Mouse (Mus musculus) Patski (cell line): ENCODE measurements around the gene Enpp5. TPM values are rescaled to one million over a fixed set of nuclear protein-coding genes. Genes with fewer than 3 reads are reported as not detected.

Source experiments
- ATAC-seq: fragments of 100-300 bp; one replicate; pipeline ENCODE4 v1.8.0; 2021
- CTCF ChIA-PET: fragments of 350-600 bp; sonication (Branson Sonifier 250); formaldehyde crosslinking; loops from one replicate; lab custom pipeline; 2022; ENCODE audit warnings: inconsistent platforms; lab: Charles Lee
- POLR2A ChIA-PET: fragments of 350-600 bp; sonication (Branson Sonifier 250); formaldehyde crosslinking; loops from one replicate; lab custom pipeline; 2022; ENCODE audit warnings: antibody characterized with exemption, inconsistent platforms; lab: Charles Lee
- DNase-seq: peaks from one replicate; pipeline ENCODE4 v3.0.0-alpha.2; 2011; ENCODE audit warnings: low read depth, low spot score
- H3K27me3 ChIP-seq: fragments of 371-371 bp; one replicate; pipeline ENCODE4 v1.5.1; 2021
- CTCF ChIP-seq: fragments of 100-300 bp; IDR thresholded peaks from one replicate; pipeline ENCODE4 v1.5.1; 2021
- in situ Hi-C: fragments of 300-500 bp; cut with MboI; formaldehyde crosslinking; loops from 3 replicates; pipeline ENCODE4 v1.11.1; 2018; ENCODE audit warnings: low pct_unique_long_range_greater_than_20kb, mixed read lengths
- polyA plus RNA-seq: library from polyadenylated mRNA; unstranded; gene quantifications from one replicate; pipeline ENCODE4 v1.2.3, GENCODE M21; 2021

Enpp5 gene
- 131 TPM for polyA plus RNA-seq

GRCm38 (mm10) chr17:44078631-44079350 lies at the start of gene Enpp5:
Enpp5 (plus strand) TSS chr17:44078813.
- H3K27me3 ChIP-seq: no peaks in the 10 kb centered on the region
- peak; percentile 98 for ATAC-seq
- CTCF ChIA-PET: interaction anchor here (1.0 to 2.1 kb wide), 2 partner anchors 52 to 72 kb away, joined by 3 to 6 read pairs; no protein-coding TSS in a partner anchor
- peak; percentile 15 for DNase-seq
- POLR2A ChIA-PET: interaction anchor here (0.5 kb wide), 1 partner anchor 49 kb away, joined by 3 read pairs; no protein-coding TSS in a partner anchor
- TF ChIP-seq CTCF: no peak
- in situ Hi-C loops: loop anchor here (5.0 to 10.0 kb wide), 2 partner anchors 46 to 179 kb away; no protein-coding TSS in a partner anchor

GRCm38 (mm10) chr17:44029616-44030015 lies 49.0 kb upstream of the Enpp5 start:
- H3K27me3 ChIP-seq: no peaks in the 10 kb centered on the region
- TF ChIP-seq CTCF: no peak
- CTCF ChIA-PET: interaction anchor here (1.6 kb wide), 1 partner anchor 22 kb away, joined by 5 read pairs; no protein-coding TSS in a partner anchor
- in situ Hi-C loops: no loop called here
- ATAC-seq: no peak
- no peak for DNase-seq
- POLR2A ChIA-PET: no interaction called here

- TF ChIP-seq CTCF: no peak
- H3K27me3 ChIP-seq: no peaks in the 10 kb centered on the region
- peak; percentile 62 for DNase-seq
- CTCF ChIA-PET: interaction anchor here (1.1 to 1.6 kb wide), 2 partner anchors 23 to 101 kb away, joined by 3 to 5 read pairs; no protein-coding TSS in a partner anchor
- no peak for ATAC-seq
- POLR2A ChIA-PET: interaction anchor here (1.2 kb wide), 1 partner anchor 131 kb away, joined by 3 read pairs; no protein-coding TSS in a partner anchor
- in situ Hi-C loops: no loop called here
Observed at GRCm38 (mm10) chr17:44030776-44031587, 47.6 kb upstream of the Enpp5 start.

GRCm38 (mm10) chr17:44035005-44035404 lies 43.6 kb upstream of the Enpp5 start:
- no peak for TF ChIP-seq CTCF
- DNase-seq (peak; percentile 65), ATAC-seq (peak; percentile 56)
- in situ Hi-C loops: loop anchor here (5.0 kb wide), 2 partner anchors 153 to 328 kb away; no protein-coding TSS in a partner anchor
- CTCF ChIA-PET: interaction anchor here (1.2 to 2.0 kb wide), 2 partner anchors 164 to 336 kb away, joined by 4 to 5 read pairs; no protein-coding TSS in a partner anchor
- no peaks in the 10 kb centered on the region for H3K27me3 ChIP-seq
- POLR2A ChIA-PET: no interaction called here

GRCm38 (mm10) chr17:44038656-44039055 lies 40.0 kb upstream of the Enpp5 start:
- TF ChIP-seq CTCF: no peak
- in situ Hi-C loops: loop anchor here (5.0 kb wide), 2 partner anchors 156 to 331 kb away; no protein-coding TSS in a partner anchor
- CTCF ChIA-PET: no interaction called here
- ATAC-seq (no peak), DNase-seq (no peak)
- no peaks in the 10 kb centered on the region for H3K27me3 ChIP-seq
- POLR2A ChIA-PET: no interaction called here

- TF ChIP-seq CTCF: no peak
- in situ Hi-C loops: no loop called here
- CTCF ChIA-PET: interaction anchor here (1.0 to 1.4 kb wide), 3 partner anchors 154 to 341 kb away, joined by 3 to 4 read pairs (median 4); no protein-coding TSS in a partner anchor
- ATAC-seq (no peak), DNase-seq (no peak)
- POLR2A ChIA-PET: no interaction called here
- no peaks in the 10 kb centered on the region for H3K27me3 ChIP-seq
Observed at GRCm38 (mm10) chr17:44040449-44040848, 38.2 kb upstream of the Enpp5 start.

GRCm38 (mm10) chr17:44042301-44042700 lies 36.3 kb upstream of the Enpp5 start:
- ATAC-seq (no peak), DNase-seq (no peak)
- no peaks in the 10 kb centered on the region for H3K27me3 ChIP-seq
- POLR2A ChIA-PET: no interaction called here
- no peak for TF ChIP-seq CTCF
- CTCF ChIA-PET: interaction anchor here (1.2 kb wide), 1 partner anchor 153 kb away, joined by 3 read pairs; no protein-coding TSS in a partner anchor
- in situ Hi-C loops: no loop called here

- in situ Hi-C loops: no loop called here
- TF ChIP-seq CTCF: no peak
- no peaks in the 10 kb centered on the region for H3K27me3 ChIP-seq
- ATAC-seq (no peak), DNase-seq (no peak)
- ChIA-PET CTCF (interaction anchor here (1.7 kb wide), 1 partner anchor 160 kb away, joined by 4 read pairs; no protein-coding TSS in a partner anchor), POLR2A (no interaction called here)
Observed at GRCm38 (mm10) chr17:44042861-44043260, 35.8 kb upstream of the Enpp5 start.

- ChIA-PET POLR2A (no interaction called here), CTCF (no interaction called here)
- TF ChIP-seq CTCF: no peak
- DNase-seq: no peak
- no peak for ATAC-seq
- no peaks in the 10 kb centered on the region for H3K27me3 ChIP-seq
- in situ Hi-C loops: no loop called here
Observed at GRCm38 (mm10) chr17:44053427-44053826, 25.2 kb upstream of the Enpp5 start.

- no peaks in the 10 kb centered on the region for H3K27me3 ChIP-seq
- DNase-seq (no peak), ATAC-seq (no peak)
- no peak for TF ChIP-seq CTCF
- CTCF ChIA-PET: no interaction called here
- POLR2A ChIA-PET: no interaction called here
- in situ Hi-C loops: no loop called here
Observed at GRCm38 (mm10) chr17:44057123-44057522, 21.5 kb upstream of the Enpp5 start.
